Mouse (Mus musculus) CH12.LX (cell line): ENCODE results near the gene Pdlim1.

Experiments used
- CHD1 ChIP-seq: IDR thresholded peaks from 2 replicates; pipeline ENCODE4 v1.6.1; 2012; ENCODE audit warnings: low read depth, low read length, improper control_type of control experiment, inconsistent platforms
- CTCF ChIP-seq, 2 experiments: IDR thresholded peaks in 1 of 2; conservative IDR thresholded peaks in 1 of 2; 2 replicates each; pipeline ENCODE4 v1.5.1; 2011 to 2012; ENCODE audit warnings: low read depth in 2 of 2, low read length in 2 of 2, improper control_type of control experiment in 1 of 2, inconsistent platforms in 1 of 2, mild to moderate bottlenecking in 1 of 2, moderate library complexity in 1 of 2
- E2F4 ChIP-seq: IDR thresholded peaks from 2 replicates; pipeline ENCODE4 v1.6.1; 2011; ENCODE audit warnings: low read depth, low read length, improper control_type of control experiment; ENCODE audit not compliant: insufficient replicate concordance
- EP300 ChIP-seq: IDR thresholded peaks from 2 replicates; pipeline ENCODE4 v1.6.1; 2011; ENCODE audit warnings: low read length, improper control_type of control experiment
- HCFC1 ChIP-seq: IDR thresholded peaks from 2 replicates; pipeline ENCODE4 v1.6.1; 2012; ENCODE audit warnings: low read depth, mild to moderate bottlenecking, inconsistent platforms, low read length, improper control_type of control experiment
- IRF4 ChIP-seq: IDR thresholded peaks from 2 replicates; pipeline ENCODE4 v1.6.1; 2014; ENCODE audit warnings: low read depth, mild to moderate bottlenecking, inconsistent platforms, low read length, improper control_type of control experiment
- MEF2A ChIP-seq: IDR thresholded peaks from 2 replicates; pipeline ENCODE4 v1.6.1; 2014; ENCODE audit warnings: low read depth, mild to moderate bottlenecking, inconsistent platforms, low read length, improper control_type of control experiment, borderline replicate concordance
- MXI1 ChIP-seq: IDR thresholded peaks from 2 replicates; pipeline ENCODE4 v1.6.1; 2011; ENCODE audit warnings: mild to moderate bottlenecking, low read depth, low read length, improper control_type of control experiment
- POLR2A ChIP-seq: IDR thresholded peaks from 2 replicates; pipeline ENCODE4 v1.6.1; 2011; ENCODE audit warnings: low read depth, mild to moderate bottlenecking, improper control_type of control experiment, low read length
- RCOR1 ChIP-seq: conservative IDR thresholded peaks from 2 replicates; pipeline ENCODE4 v1.6.1; 2012; ENCODE audit warnings: low read depth, mild to moderate bottlenecking, inconsistent platforms, low read length, improper control_type of control experiment
- SMC3 ChIP-seq: IDR thresholded peaks from 2 replicates; pipeline ENCODE4 v1.6.1; 2011; ENCODE audit warnings: low read depth, low read length, improper control_type of control experiment
- ZC3H11A ChIP-seq: IDR thresholded peaks from 2 replicates; pipeline ENCODE4 v1.6.1; 2012; ENCODE audit warnings: low read depth, mild to moderate bottlenecking, inconsistent platforms, low read length, improper control_type of control experiment

GRCm38 (mm10) chr19:40311631-40312030, 40.0 kb upstream of the Pdlim1 start:
- no peak for TF ChIP-seq ZC3H11A
- TF ChIP-seq POLR2A, result no peak
- TF ChIP-seq EP300, result no peak
- TF ChIP-seq CTCF (conservative IDR thresholded peaks at IDR 0.05 in 1 of 2, IDR thresholded peaks at IDR 0.05 in 1 of 2; ENCODE audit: low read depth in 2 of 2, low read length in 2 of 2), result no peak
- TF ChIP-seq SMC3, result no peak
- TF ChIP-seq MEF2A, result no peak
- TF ChIP-seq E2F4, result no peak
- no peak for TF ChIP-seq IRF4
- no peak for TF ChIP-seq RCOR1
- TF ChIP-seq HCFC1, result no peak
- TF ChIP-seq MXI1, result no peak
- no peak for TF ChIP-seq CHD1
